Mouse (Mus musculus) layer of hippocampus, adult 18-20 months (tissue): ENCODE data around the gene Olfr1152. TPM values are rescaled to one million over a fixed set of nuclear protein-coding genes. Genes with fewer than 3 reads are reported as not detected.

Experiments used
- DNase-seq, 2 experiments: peaks; one replicate each; pipeline ENCODE4 v3.0.0; 2022; ENCODE audit warnings: low spot score in 2 of 2
- long read RNA-seq: library from polyadenylated mRNA; stranded (forward); transcript quantifications from one replicate; pipeline ENCODE4 v2.0.0, GENCODE M21; 2021
- total RNA-seq, 2 experiments: library from RNA; stranded (reverse); gene quantifications; 2 replicates each; pipeline ENCODE4 v1.2.3; 2021

Olfr1152 gene
- not detected for total RNA-seq
- long read RNA-seq, result 0 reads

- no peak for DNase-seq
These were observed at the start of gene Olfr1152 for GRCm38 (mm10) chr2:87866192-87866591. Gene Olfr1152, plus strand, starts transcription at chr2:87866492.

DNA sequence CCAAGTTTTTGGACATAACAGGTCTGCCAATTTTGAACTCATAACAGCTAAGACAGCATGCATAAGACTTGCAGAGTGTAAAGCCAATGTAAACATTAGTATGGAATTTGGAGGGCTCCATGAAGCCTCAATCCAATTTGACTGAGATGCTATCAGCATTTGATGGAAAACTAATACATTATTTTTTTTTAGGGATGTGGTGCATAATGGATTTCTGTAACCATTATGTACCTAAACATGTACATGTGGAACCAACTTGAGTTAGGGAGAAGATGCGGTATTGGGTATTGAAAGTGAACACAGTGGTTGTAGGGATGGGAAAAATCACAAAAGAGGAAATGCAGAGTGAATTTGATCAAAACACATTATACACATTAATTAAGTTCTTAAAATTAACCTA lies 36.1 kb upstream of the Olfr1152 start, which contains the start of gene Olfr1148:
Gene Olfr1148 (plus strand): TSS at position 301 of the 400 bp plus-strand sequence.
- DNase-seq, result no peak

- DNase-seq, result no peak
These were observed 22.6 kb upstream of the Olfr1152 start, which contains the start of gene Olfr1150-ps1 for GRCm38 (mm10) chr2:87843693-87844092. Gene Olfr1150-ps1, plus strand, starts transcription at chr2:87843993.

DNA sequence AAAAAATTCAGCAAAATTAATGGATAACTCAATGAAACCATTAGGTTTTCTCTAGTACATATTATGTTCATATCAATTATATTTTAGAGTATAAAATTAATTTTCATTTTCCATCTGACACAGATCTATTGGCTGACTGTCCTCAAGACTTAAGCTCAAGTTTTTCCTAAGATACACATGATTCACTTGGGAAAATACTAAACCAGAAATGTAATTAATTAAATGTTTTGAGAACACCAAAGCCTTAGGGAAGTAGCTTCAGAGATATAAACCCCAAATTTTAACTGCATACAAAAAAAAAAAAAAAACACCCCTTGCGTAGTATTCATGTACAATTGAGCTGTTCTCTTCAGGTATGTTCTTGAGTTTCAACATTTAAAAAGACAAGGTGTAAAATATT lies 10.7 kb upstream of the Olfr1152 start, which contains the start of gene Olfr1151:
Gene Olfr1151 (plus strand): TSS at position 301 of the 400 bp plus-strand sequence.
- no peak for DNase-seq

GRCm38 (mm10) chr2:87894662-87895061 lies 28.4 kb downstream of the Olfr1152 start, which contains the start of gene Olfr1153:
Gene Olfr1153, plus strand, starts transcription at chr2:87894962.
- DNase-seq, result no peak

- no peak for DNase-seq
These were observed 38.8 kb downstream of the Olfr1152 start, which contains the start of gene Olfr1154 for GRCm38 (mm10) chr2:87905066-87905465. Gene Olfr1154, minus strand, starts transcription at chr2:87905166.

Other genes with a start within 250 kb of the Olfr1152 start
- not detected for gene Olfr1131, start 239.4 kb upstream of the Olfr1152 start, total RNA-seq
- gene Olfr1132, start 229.0 kb upstream of the Olfr1152 start, total RNA-seq, result not detected
- gene Olfr1133, start 219.1 kb upstream of the Olfr1152 start, total RNA-seq, result not detected
- not detected for gene Olfr1134, start 208.0 kb upstream of the Olfr1152 start, total RNA-seq
- gene Olfr1135, start 192.8 kb upstream of the Olfr1152 start, total RNA-seq, result not detected
- not detected for gene Olfr1136, start 172.5 kb upstream of the Olfr1152 start, total RNA-seq
- not detected for gene Olfr1137, start 153.3 kb upstream of the Olfr1152 start, total RNA-seq
- not detected for gene Olfr1138, start 126.5 kb upstream of the Olfr1152 start, total RNA-seq
- not detected for gene Olfr1140, start 122.7 kb upstream of the Olfr1152 start, total RNA-seq
- not detected for gene Olfr1141, start 112.5 kb upstream of the Olfr1152 start, total RNA-seq
- not detected for gene Olfr152, start 87.0 kb upstream of the Olfr1152 start, total RNA-seq
- not detected for gene Olfr1143, start 65.9 kb upstream of the Olfr1152 start, total RNA-seq
- not detected for gene Olfr1145, start 56.7 kb upstream of the Olfr1152 start, total RNA-seq
- not detected for gene Olfr1148, start 36.0 kb upstream of the Olfr1152 start, total RNA-seq
- gene Olfr1150-ps1, start 22.5 kb upstream of the Olfr1152 start, total RNA-seq, result not detected
- gene Olfr1151, start 10.6 kb upstream of the Olfr1152 start, total RNA-seq, result not detected
- gene Olfr1153, start 28.5 kb downstream of the Olfr1152 start, total RNA-seq, result not detected
- gene Olfr1154, start 38.7 kb downstream of the Olfr1152 start, total RNA-seq, result not detected
- not detected for gene Olfr1155, start 78.6 kb downstream of the Olfr1152 start, total RNA-seq
- gene Olfr1156, start 86.6 kb downstream of the Olfr1152 start, total RNA-seq, result under 1 TPM in 1 of 2 experiments, not detected in 1; 0.10 TPM
- gene Olfr1157, start 101.8 kb downstream of the Olfr1152 start, total RNA-seq, result not detected
- gene Olfr74, start 108.2 kb downstream of the Olfr1152 start, total RNA-seq, result not detected
- not detected for gene Olfr1158, start 123.6 kb downstream of the Olfr1152 start, total RNA-seq
- gene Olfr1160, start 141.8 kb downstream of the Olfr1152 start, total RNA-seq, result not detected
- not detected for gene Olfr1161, start 156.3 kb downstream of the Olfr1152 start, total RNA-seq
- not detected for gene Olfr73, start 171.2 kb downstream of the Olfr1152 start, total RNA-seq
- gene Olfr1162, start 184.6 kb downstream of the Olfr1152 start, total RNA-seq, result not detected
- not detected for gene Olfr1163, start 205.3 kb downstream of the Olfr1152 start, total RNA-seq
- gene Olfr1164, start 227.5 kb downstream of the Olfr1152 start, total RNA-seq, result not detected